Mouse (Mus musculus) cerebellum, postnatal 10 days (tissue): Measurements from ENCODE around the gene Klk7.

Experiments used
- DNase-seq, 2 experiments: peaks; one replicate each; pipeline ENCODE4 v3.0.0; 2021; ENCODE audit warnings: mixed read lengths in 2 of 2

The Klk7 gene

GRCm38 (mm10) chr7:43797844-43798462, 13.1 kb upstream of the Klk7 start:
- no peak for DNase-seq

GRCm38 (mm10) chr7:43799876-43800275, 11.2 kb upstream of the Klk7 start:
- DNase-seq: no peak

GRCm38 (mm10) chr7:43815211-43815610, 4.1 kb downstream of the Klk7 start:
- DNase-seq: no peak

GRCm38 (mm10) chr7:43816746-43817145, 5.7 kb downstream of the Klk7 start:
- no peak for DNase-seq

- DNase-seq: no peak
Measured at GRCm38 (mm10) chr7:43821581-43821980, 10.5 kb downstream of the Klk7 start.

GRCm38 (mm10) chr7:43824199-43824598, 13.1 kb downstream of the Klk7 start, which contains the start of gene Klk6:
Klk6 (plus strand) TSS chr7:43824499.
- no peak for DNase-seq

GRCm38 (mm10) chr7:43826056-43826455, 15.0 kb downstream of the Klk7 start:
- DNase-seq: no peak

- DNase-seq: no peak
Measured at GRCm38 (mm10) chr7:43827706-43828105, 16.6 kb downstream of the Klk7 start.

GRCm38 (mm10) chr7:43829006-43829405, 17.9 kb downstream of the Klk7 start:
- DNase-seq: no peak

- DNase-seq: no peak
Measured at GRCm38 (mm10) chr7:43841701-43842100, 30.6 kb downstream of the Klk7 start, which contains the start of gene Klk5. Klk5 (plus strand) TSS chr7:43841971.

GRCm38 (mm10) chr7:43843801-43844200, 32.7 kb downstream of the Klk7 start:
- no peak for DNase-seq

GRCm38 (mm10) chr7:43851616-43852015, 40.5 kb downstream of the Klk7 start:
- no peak for DNase-seq

GRCm38 (mm10) chr7:43854642-43855380, 43.7 kb downstream of the Klk7 start:
- DNase-seq: no peak

- no peak for DNase-seq
Measured at GRCm38 (mm10) chr7:43855709-43856108, 44.6 kb downstream of the Klk7 start.

GRCm38 (mm10) chr7:43856307-43856706, 45.2 kb downstream of the Klk7 start:
- DNase-seq: no peak

GRCm38 (mm10) chr7:43857501-43857900, 46.4 kb downstream of the Klk7 start:
- DNase-seq: no peak

GRCm38 (mm10) chr7:43860411-43860810, 49.3 kb downstream of the Klk7 start:
- DNase-seq: no peak
